Mouse (Mus musculus): ENCODE results near the gene Il1a. TPM values are rescaled to one million over a fixed set of nuclear protein-coding genes. Genes with fewer than 3 reads are reported as not detected.

Il1a gene
- 0.15 TPM in 1 of 2 replicates, not detected in the other for polyA plus RNA-seq (2012; rRNA removed; ENCODE audit: low replicate concordance)

GRCm38 (mm10) chr2:129309836-129310235 lies at the start of gene Il1a:
Gene Il1a (minus strand): TSS chr2:129309972.

GRCm38 (mm10) chr2:129296671-129297588 lies 12.8 kb downstream of the Il1a start, which contains the start of gene Ckap2l:
Gene Ckap2l (minus strand): TSS chr2:129297212.

Other genes with a start within 250 kb of the Il1a start
- 1.00 and 2.2 TPM in 2 replicates for gene Ttl, start 244.0 kb downstream of the Il1a start, polyA plus RNA-seq (2012; rRNA removed; ENCODE audit: low replicate concordance)
- 7.0 and 13.4 TPM in 2 replicates for gene Polr1b, start 209.0 kb downstream of the Il1a start, polyA plus RNA-seq (2012; rRNA removed; ENCODE audit: low replicate concordance)
- 26.5 and 58.9 TPM in 2 replicates for gene Chchd5, start 180.3 kb downstream of the Il1a start, polyA plus RNA-seq (2012; rRNA removed; ENCODE audit: low replicate concordance)
- gene Slc20a1, start 111.2 kb downstream of the Il1a start, polyA plus RNA-seq (2012; rRNA removed; ENCODE audit: low replicate concordance) = 5.7 and 6.9 TPM in 2 replicates
- 0.55 and 0.68 TPM in 2 replicates for gene Ckap2l, start 12.8 kb downstream of the Il1a start, polyA plus RNA-seq (2012; rRNA removed; ENCODE audit: low replicate concordance)
- gene Il1b, start 61.2 kb upstream of the Il1a start, polyA plus RNA-seq (2012; rRNA removed; ENCODE audit: low replicate concordance) = 0.11 and 0.88 TPM in 2 replicates
- gene F830045P16Rik, start 226.6 kb upstream of the Il1a start, polyA plus RNA-seq (2012; rRNA removed; ENCODE audit: low replicate concordance) = not detected in 2 replicates